Mouse (Mus musculus) gastrocnemius, adult 2 months (tissue): ENCODE results near the gene Paf1. TPM values are rescaled to one million over a fixed set of nuclear protein-coding genes. Genes with fewer than 3 reads are reported as not detected.

Experiments used
- DNase-seq: peaks from one replicate; pipeline ENCODE4 v3.0.0; 2022
- H3K27ac ChIP-seq: fragments of 200-600 bp; 2 replicates; pipeline ENCODE4 v1.8.1; 2022; ENCODE audit warnings: mild to moderate bottlenecking
- H3K4me3 ChIP-seq: fragments of 200-600 bp; 2 replicates; pipeline ENCODE4 v1.8.1; 2022; ENCODE audit warnings: mild to moderate bottlenecking, moderate library complexity
- CTCF ChIP-seq: fragments of 200-600 bp; IDR thresholded peaks from 2 replicates; pipeline ENCODE4 v1.8.1; 2022; ENCODE audit warnings: antibody characterized with exemption, mild to moderate bottlenecking, moderate library complexity
- intact Hi-C: fragments of 180-260 bp; cut with DNase I; formaldehyde crosslinking; loops from one replicate; pipeline ENCODE4 v1.15.1; 2025
- long read RNA-seq, 2 experiments: library from polyadenylated mRNA; stranded (forward); transcript quantifications; one replicate each; pipeline ENCODE4 v2.0.0; 2021
- total RNA-seq, 2 experiments: library from RNA; stranded (reverse); gene quantifications; 2 replicates each; pipeline ENCODE4 v1.2.3; 2021

The Paf1 gene
- total RNA-seq: 10 to 100 TPM; 31.0 to 35.0 TPM
- long read RNA-seq, experiment 1, transcript Paf1-201 (14 exons, 2,003 nt): major isoform, 25 of 33 reads
- long read RNA-seq, experiment 1, partial matches to known transcripts: 1 of 33 reads
- long read RNA-seq, experiment 1, other reads (novel, unspliced or antisense): 7 of 33 reads
- long read RNA-seq, experiment 2, transcript Paf1-201 (14 exons, 2,003 nt): major isoform, 23 of 28 reads
- long read RNA-seq, experiment 2, partial matches to known transcripts: 1 of 28 reads
- long read RNA-seq, experiment 2, other reads (novel, unspliced or antisense): 4 of 28 reads

GRCm38 (mm10) chr7:28392429-28393271 lies at the start of gene Paf1, which contains the start of gene Med29:
Gene Paf1, plus strand, starts transcription at chr7:28392951.
Gene Med29, minus strand, starts transcription at chr7:28392708.
- no peak for TF ChIP-seq CTCF
- Histone ChIP-seq H3K4me3 (peak within 1 kb of the TSS; percentile 92), H3K27ac (peak within 1 kb of the TSS; percentile 94)
- peak; percentile 97 for DNase-seq
- intact Hi-C loops: no loop called here

GRCm38 (mm10) chr7:28344637-28345036 lies 48.1 kb upstream of the Paf1 start:
- intact Hi-C loops: loop anchor here (5.0 kb wide), 1 partner anchor 67 kb away; the partner anchor contains the start of gene Eid2b
- TF ChIP-seq CTCF: peak; percentile 76
- Histone ChIP-seq H3K27ac (no peak overlapping the region), H3K4me3 (no peak overlapping the region)
- DNase-seq: peak; percentile 55

GRCm38 (mm10) chr7:28347746-28348145 lies 45.0 kb upstream of the Paf1 start:
- no peak overlapping the region for H3K4me3 ChIP-seq
- 0 out of 2 replicates have a peak overlapping the region, but pooled peaks have one; percentile 35 for H3K27ac ChIP-seq
- intact Hi-C loops: loop anchor here (5.0 kb wide), 1 partner anchor 70 kb away; the partner anchor contains the start of gene Eid2b
- DNase-seq: peak; percentile 63
- no peak for TF ChIP-seq CTCF

- DNase-seq: no peak
- Histone ChIP-seq H3K27ac (no peak overlapping the region), H3K4me3 (no peak overlapping the region)
- peak; percentile 14; the same call in 1 of the 2 replicates for TF ChIP-seq CTCF
- intact Hi-C loops: loop anchor here (5.0 kb wide), 1 partner anchor 71 kb away; the partner anchor contains the start of gene Eid2b
Observed at GRCm38 (mm10) chr7:28348601-28349000, 44.1 kb upstream of the Paf1 start.

- peak; percentile 99 for DNase-seq
- no peak for TF ChIP-seq CTCF
- Histone ChIP-seq H3K27ac (peak within 1 kb of the TSS; percentile 92), H3K4me3 (peak within 1 kb of the TSS; percentile 91)
- intact Hi-C loops: no loop called here
Observed at GRCm38 (mm10) chr7:28350155-28350883, 42.4 kb upstream of the Paf1 start, which contains the start of gene Rps16. Gene Rps16, plus strand, starts transcription at chr7:28350652.

- intact Hi-C loops: loop anchor here (2.0 kb wide), 1 partner anchor 19 kb away; no protein-coding TSS in a partner anchor
- DNase-seq: no peak
- TF ChIP-seq CTCF: no peak
- Histone ChIP-seq H3K27ac (peak overlapping the region; percentile 92), H3K4me3 (peak overlapping the region; percentile 91)
Observed at GRCm38 (mm10) chr7:28351676-28352191, 41.0 kb upstream of the Paf1 start.

- no peak overlapping the region for H3K27ac ChIP-seq
- H3K4me3 ChIP-seq: no peak overlapping the region
- intact Hi-C loops: loop anchor here (2.0 kb wide), 1 partner anchor 18 kb away; no protein-coding TSS in a partner anchor
- TF ChIP-seq CTCF: no peak
- DNase-seq: no peak
Observed at GRCm38 (mm10) chr7:28353267-28353666, 39.5 kb upstream of the Paf1 start.

- TF ChIP-seq CTCF: no peak
- H3K4me3 ChIP-seq: no peak overlapping the region
- intact Hi-C loops: no loop called here
- DNase-seq: no peak
- no peak overlapping the region for H3K27ac ChIP-seq
Observed at GRCm38 (mm10) chr7:28354113-28354581, 38.6 kb upstream of the Paf1 start.

- Histone ChIP-seq H3K4me3 (no peak overlapping the region), H3K27ac (no peak overlapping the region)
- TF ChIP-seq CTCF: no peak
- DNase-seq: no peak
- intact Hi-C loops: no loop called here
Observed at GRCm38 (mm10) chr7:28354596-28354995, 38.2 kb upstream of the Paf1 start.

GRCm38 (mm10) chr7:28355221-28355620 lies 37.5 kb upstream of the Paf1 start:
- no peak overlapping the region for H3K27ac ChIP-seq
- H3K4me3 ChIP-seq: no peak overlapping the region
- DNase-seq: no peak
- no peak for TF ChIP-seq CTCF
- intact Hi-C loops: no loop called here

- TF ChIP-seq CTCF: no peak
- peak; percentile 59 for DNase-seq
- intact Hi-C loops: no loop called here
- H3K27ac ChIP-seq: peak overlapping the region; percentile 75
- H3K4me3 ChIP-seq: 0 out of 2 replicates have a peak overlapping the region, but pooled peaks have one; percentile 4
Observed at GRCm38 (mm10) chr7:28356981-28357380, 35.8 kb upstream of the Paf1 start.

GRCm38 (mm10) chr7:28357984-28358383 lies 34.8 kb upstream of the Paf1 start:
- no peak for TF ChIP-seq CTCF
- Histone ChIP-seq H3K4me3 (no peak overlapping the region), H3K27ac (peak overlapping the region; percentile 75)
- intact Hi-C loops: no loop called here
- no peak for DNase-seq
